36 mouse cellular contexts compared by ENCODE assay signal in genomic region chr3:12227741-12228480, GRCm38 (mm10).
A peak's percentile ranks its signal among the peaks of the same experiment; 100 is the strongest.
DNase-seq lines count a peak whose midpoint lies in the region; ATAC-seq and TF ChIP-seq lines count a peak whose summit lies in the region.
"Had no signal": no experiment of that assay in that cellular context is flagged by ENCODE, and none has a peak within 500 bp of the region (broad histone marks: within the 10 kb centered on the region; RNA-seq: fewer than 3 reads in every experiment).

No protein-coding gene starts in this region.

- peak; percentile 46; the same call in 1 of the 2 replicates for ATAC-seq in kidney, embryonic 16.5 days (ENCODE audit: low FRiP score, low TSS enrichment)
- ATAC-seq in lung, embryonic 14.5 days (ENCODE audit: insufficient read depth) = peak; percentile 76
- ATAC-seq: forebrain, embryonic 15.5 days; inflammation-experienced regulatory T-cells, adult 6 months; liver, embryonic 12.5 days had no signal

- no peak for DNase-seq in kidney, adult 11 months
- peak; percentile 70 for DNase-seq in lung, embryonic 14.5 days
- no peak for DNase-seq in lung, postnatal 4 days
- peak; percentile 34 for DNase-seq in 3T3-L1 (ENCODE audit: low read depth, low spot score)
- peak; percentile 7 for DNase-seq in Muller cell, postnatal 12 days (ENCODE audit: inconsistent ontology term)
- no peak for DNase-seq in spleen, postnatal 10 days (ENCODE audit: low spot score in 2 of 2)
- DNase-seq: adrenal gland, postnatal 10 days; cerebellum, adult 11 months; cerebellum, adult 9-10 months; cerebellum, postnatal 36 days; gastrocnemius, adult 2 months; gastrocnemius, postnatal 36 days; heart, adult 18-20 months; heart, postnatal 4 days; lung, postnatal 14 days; right cerebral cortex, adult 18-20 months; spleen, adult 18-20 months; thymus, adult 18-20 months; thymus, postnatal 25 days had no signal

- no peaks in the 10 kb centered on the region for H3K27me3 ChIP-seq in kidney, embryonic 16.5 days (ENCODE audit: insufficient read depth, low read length)
- no peaks in the 10 kb centered on the region for H3K27me3 ChIP-seq in lung, embryonic 14.5 days (ENCODE audit: insufficient read depth, low read length)
- H3K27me3 ChIP-seq: CH12.LX; embryonic facial prominence, embryonic 12.5 days; forebrain, embryonic 15.5 days; limb, embryonic 13.5 days; liver, embryonic 12.5 days; megakaryocyte, embryonic 14.5 days; midbrain, embryonic 12.5 days; neural tube, embryonic 12.5 days had no signal

- no peak overlapping the region for H3K27ac ChIP-seq in kidney, embryonic 16.5 days (ENCODE audit: low read length)
- no peak overlapping the region for H3K27ac ChIP-seq in lung, embryonic 14.5 days (ENCODE audit: low read depth)
- H3K27ac ChIP-seq: embryonic facial prominence, embryonic 12.5 days; forebrain, embryonic 10.5 days; forebrain, embryonic 15.5 days; gastrocnemius, adult 2 months; hindbrain, embryonic 14.5 days; layer of hippocampus, adult 2 months; left cerebral cortex, adult 2 months; limb, embryonic 13.5 days; liver, embryonic 12.5 days; midbrain, embryonic 12.5 days; neural tube, embryonic 12.5 days; stomach, postnatal 0 days had no signal

- no peak overlapping the region for H3K4me3 ChIP-seq in kidney, embryonic 16.5 days (ENCODE audit: low read length)
- H3K4me3 ChIP-seq in lung, embryonic 14.5 days (ENCODE audit: low read depth, low read length) = no peak overlapping the region
- H3K4me3 ChIP-seq: embryonic facial prominence, embryonic 12.5 days; forebrain, embryonic 10.5 days; forebrain, embryonic 15.5 days; gastrocnemius, adult 2 months; layer of hippocampus, adult 2 months; left cerebral cortex, adult 2 months; limb, embryonic 13.5 days; liver, embryonic 12.5 days; megakaryocyte, embryonic 14.5 days; midbrain, embryonic 12.5 days; myocyte; neural tube, embryonic 12.5 days had no signal

- no peak overlapping the region for H3K4me2 ChIP-seq in kidney, embryonic 16.5 days (replicated peaks; ENCODE audit: low read depth, low read length)
- H3K4me2 ChIP-seq in lung, embryonic 14.5 days = no peak overlapping the region
- H3K4me2 ChIP-seq: embryonic facial prominence, embryonic 12.5 days; forebrain, embryonic 15.5 days; heart, embryonic 11.5 days; hindbrain, embryonic 14.5 days; limb, embryonic 13.5 days; liver, embryonic 12.5 days; midbrain, embryonic 12.5 days; neural tube, embryonic 12.5 days had no signal

- H3K36me3 ChIP-seq in kidney, embryonic 16.5 days (ENCODE audit: insufficient read depth, low read length) = no peaks in the 10 kb centered on the region
- no peaks in the 10 kb centered on the region for H3K36me3 ChIP-seq in lung, embryonic 14.5 days (ENCODE audit: insufficient read depth)
- H3K36me3 ChIP-seq: embryonic facial prominence, embryonic 12.5 days; forebrain, embryonic 10.5 days; forebrain, embryonic 15.5 days; limb, embryonic 13.5 days; liver, embryonic 12.5 days; midbrain, embryonic 12.5 days; neural tube, embryonic 12.5 days had no signal

- no peak overlapping the region for H3K9ac ChIP-seq in kidney, embryonic 16.5 days (replicated peaks; ENCODE audit: low read length)
- no peak overlapping the region for H3K9ac ChIP-seq in lung, embryonic 14.5 days
- H3K9ac ChIP-seq: embryonic facial prominence, embryonic 12.5 days; forebrain, embryonic 15.5 days; hindbrain, embryonic 14.5 days; limb, embryonic 13.5 days; liver, embryonic 12.5 days; midbrain, embryonic 12.5 days; neural tube, embryonic 12.5 days had no signal

- H3K4me1 ChIP-seq in kidney, embryonic 16.5 days (ENCODE audit: insufficient read depth, low read length) = no peaks in the 10 kb centered on the region
- no peaks in the 10 kb centered on the region for H3K4me1 ChIP-seq in lung, embryonic 14.5 days (ENCODE audit: insufficient read depth)
- H3K4me1 ChIP-seq: embryonic facial prominence, embryonic 12.5 days; forebrain, embryonic 10.5 days; forebrain, embryonic 15.5 days; limb, embryonic 13.5 days; liver, embryonic 12.5 days; midbrain, embryonic 12.5 days; neural tube, embryonic 12.5 days had no signal

- TF ChIP-seq CTCF in lung, embryonic 14.5 days (IDR thresholded peaks at IDR 0.05; ENCODE audit: low read depth) = no peak

- no peaks in the 10 kb centered on the region for H3K9me3 ChIP-seq in kidney, embryonic 16.5 days (ENCODE audit: low read length)
- H3K9me3 ChIP-seq in lung, embryonic 14.5 days (ENCODE audit: low read depth, low read length) = no peaks in the 10 kb centered on the region
- H3K9me3 ChIP-seq: embryonic facial prominence, embryonic 12.5 days; forebrain, embryonic 10.5 days; forebrain, embryonic 15.5 days; limb, embryonic 13.5 days; liver, embryonic 12.5 days; megakaryocyte, embryonic 14.5 days; midbrain, embryonic 12.5 days; neural tube, embryonic 12.5 days had no signal

Comparison
In these comparisons a context has a peak if more than half of its experiments do, and no peak if none do; other contexts are left out.
1. DNase-seq: peak in lung, embryonic 14.5 days (single experiment), 3T3-L1 (single experiment) and Muller cell, postnatal 12 days (single experiment); none in kidney, adult 11 months (single experiment), lung, postnatal 4 days (0 of 2) and spleen, postnatal 10 days (0 of 2).